Mouse (Mus musculus) brain, embryonic 14.5 days (tissue): Measurements from ENCODE around the gene Patz1. TPM values are rescaled to one million over a fixed set of nuclear protein-coding genes. Genes with fewer than 3 reads are reported as not detected.

Source experiments
- DNase-seq: peaks from one replicate; pipeline ENCODE4 v3.0.0-alpha.2; 2011; ENCODE audit warnings: low read depth
- CTCF ChIP-seq: fragments of 200-500 bp; IDR thresholded peaks from 2 replicates; pipeline ENCODE4 v1.5.1; 2012; ENCODE audit warnings: inconsistent platforms, mild to moderate bottlenecking, moderate library complexity, borderline replicate concordance; ENCODE audit not compliant: insufficient read depth, insufficient read length; ENCODE audit errors: extremely low read depth
- POLR2A ChIP-seq: fragments of 200-500 bp; IDR thresholded peaks from 2 replicates; pipeline ENCODE4 v1.6.1; 2012; ENCODE audit warnings: mild to moderate bottlenecking, inconsistent platforms, borderline replicate concordance; ENCODE audit not compliant: poor library complexity, insufficient read depth, insufficient read length, severe bottlenecking; ENCODE audit errors: extremely low read depth
- polyA plus RNA-seq: library from polyadenylated mRNA; depleted of rRNA; stranded (reverse); fragments of >200 nt; gene quantifications from 2 replicates; pipeline ENCODE4 v1.2.3, GENCODE M21; 2012

The Patz1 gene
- polyA plus RNA-seq, 1 experiment: 96.7 TPM

GRCm38 (mm10) chr11:3331756-3332642, 43.3 kb downstream of the Patz1 start:
- TF ChIP-seq CTCF (0 out of 2 replicates have a peak, but pooled peaks have one; percentile 11), POLR2A (peak; percentile 51; the same call in 1 of the 2 replicates)
- DNase-seq: peak; percentile 98

DNA sequence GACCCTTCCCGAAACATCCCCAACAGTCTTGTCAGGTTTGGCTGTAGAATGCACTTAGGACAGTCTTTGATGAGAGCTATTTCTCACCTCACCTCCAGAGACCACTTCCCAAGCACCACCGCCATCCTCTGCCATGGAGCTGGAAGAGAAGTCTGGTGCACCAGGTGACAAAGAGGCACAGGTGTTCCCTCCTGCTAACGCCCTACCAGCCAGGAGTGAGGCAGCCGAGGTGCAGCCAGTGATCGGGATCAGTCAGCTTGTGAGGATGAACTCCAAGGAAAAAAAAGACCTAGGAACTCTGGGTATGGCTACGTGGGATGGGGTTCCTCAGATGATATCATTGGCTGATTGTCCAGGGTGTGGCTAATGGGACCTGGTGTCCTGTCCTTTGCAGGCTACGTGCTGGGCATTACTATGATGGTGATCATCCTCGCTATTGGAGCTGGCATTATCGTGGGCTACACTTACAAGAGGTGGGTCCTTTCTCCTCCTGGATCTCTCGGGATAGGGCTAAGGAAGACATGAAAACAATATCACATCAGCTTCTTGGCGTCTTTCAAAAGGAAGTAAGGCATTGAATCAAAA, 44.5 kb downstream of the Patz1 start:
- no peak for TF ChIP-seq POLR2A
- TF ChIP-seq CTCF: no peak
- no peak for DNase-seq

- TF ChIP-seq CTCF: no peak
- no peak for TF ChIP-seq POLR2A
- DNase-seq: no peak
Observed at GRCm38 (mm10) chr11:3334141-3334710, 45.6 kb downstream of the Patz1 start.

DNA sequence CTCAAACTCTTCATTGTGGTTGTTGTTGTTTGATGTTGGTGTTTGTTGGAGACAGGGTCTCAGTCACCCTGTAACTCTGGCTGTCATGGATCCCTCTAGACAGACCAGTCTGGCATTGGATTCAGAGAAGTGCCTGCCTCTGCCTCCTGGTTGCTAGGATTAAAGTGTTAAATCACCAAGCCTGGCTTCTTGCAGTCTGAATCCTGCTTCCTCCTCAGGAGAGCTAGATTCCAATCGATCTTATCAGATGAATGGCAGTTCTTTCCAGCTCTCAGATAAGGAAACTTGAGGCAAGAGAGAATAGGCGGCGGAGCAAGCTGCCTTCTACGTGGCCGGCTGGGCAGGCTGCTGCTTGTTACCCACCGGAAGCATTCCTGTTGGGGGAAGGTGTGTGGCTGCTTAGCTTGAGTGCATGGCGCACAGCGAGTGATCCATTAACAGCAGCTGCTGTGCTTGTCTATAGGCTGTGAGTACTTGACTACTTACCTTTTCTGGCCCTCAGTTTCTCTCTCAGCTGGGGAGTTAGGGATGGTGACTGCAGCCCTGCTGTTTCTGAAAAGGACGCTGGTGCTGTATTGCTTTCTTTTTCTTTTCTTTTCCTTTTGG, 46.1 kb downstream of the Patz1 start:
- TF ChIP-seq CTCF: no peak
- TF ChIP-seq POLR2A: no peak
- DNase-seq: no peak

DNA sequence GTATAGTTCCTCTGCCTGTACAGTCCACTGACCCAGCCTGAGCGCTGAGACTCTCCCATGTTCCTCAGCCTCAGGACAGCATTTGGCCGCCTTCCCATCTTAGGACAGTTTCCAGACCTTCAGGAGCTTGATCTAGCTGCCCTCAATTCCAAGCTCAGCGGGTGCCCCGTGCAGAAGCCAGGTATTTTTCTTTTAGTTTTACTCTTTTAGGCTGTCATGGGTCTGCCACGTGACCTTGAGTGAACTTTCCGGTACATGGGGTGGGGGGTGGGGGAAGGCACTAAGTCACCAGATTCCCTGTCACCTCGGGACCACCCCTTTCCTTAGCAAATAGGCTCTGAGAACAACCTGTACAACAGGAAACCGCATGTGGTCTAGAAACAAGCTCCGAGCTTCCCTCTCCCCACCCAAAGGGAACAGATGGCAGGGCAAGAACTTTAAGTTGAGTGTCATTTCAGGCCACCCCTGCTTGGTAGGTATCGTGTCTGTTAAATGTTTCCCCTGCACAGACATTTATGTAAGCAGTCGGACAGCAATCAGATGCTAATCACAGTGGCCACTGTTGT, 47.1 kb downstream of the Patz1 start:
- no peak for DNase-seq
- TF ChIP-seq CTCF (no peak), POLR2A (no peak)

- no peak for TF ChIP-seq CTCF
- DNase-seq: no peak
Observed at GRCm38 (mm10) chr11:3336602-3337001, 47.9 kb downstream of the Patz1 start.

DNA sequence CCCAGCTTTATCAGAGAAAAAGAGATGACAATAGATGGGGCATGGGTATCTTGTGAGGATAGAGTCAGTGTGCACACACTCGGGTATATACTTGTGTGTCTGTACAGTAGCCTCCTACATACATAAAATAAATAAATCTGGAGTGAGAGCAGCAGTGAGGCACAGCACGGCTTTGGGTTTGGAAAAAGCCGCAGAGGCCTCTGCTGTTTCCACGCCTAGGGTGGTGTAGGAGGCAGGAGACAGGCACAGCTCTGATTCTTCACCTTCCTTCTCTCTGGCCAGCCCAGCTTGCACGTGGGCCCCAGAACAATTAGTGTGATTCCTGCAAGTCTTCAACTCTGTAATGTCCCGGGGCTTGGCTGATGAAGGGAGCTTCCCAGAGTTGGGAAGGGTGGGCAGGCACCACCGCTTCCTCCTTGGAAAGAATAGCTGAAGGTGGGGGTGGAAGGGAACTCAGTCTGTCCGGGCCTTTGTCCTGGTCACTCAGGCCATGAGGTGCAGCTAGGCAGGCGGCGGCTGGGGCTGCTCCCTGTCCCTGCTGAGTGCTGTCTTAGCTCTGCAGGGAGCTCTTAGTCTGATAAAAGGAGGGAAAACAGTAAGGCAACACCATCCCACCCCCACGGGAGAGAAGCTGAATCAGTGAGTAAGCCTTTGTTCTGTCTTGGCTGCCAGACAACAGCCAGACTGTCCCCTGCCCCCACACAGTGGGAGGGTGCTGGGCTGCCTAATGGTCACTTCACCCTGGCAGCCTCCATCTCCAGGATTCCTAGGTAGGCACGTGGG, 48.7 kb downstream of the Patz1 start:
- TF ChIP-seq CTCF (no peak), POLR2A (no peak)
- DNase-seq: peak; percentile 82

GRCm38 (mm10) chr11:3337961-3338360, 49.3 kb downstream of the Patz1 start:
- no peak for TF ChIP-seq CTCF
- no peak for TF ChIP-seq POLR2A

GRCm38 (mm10) chr11:3341476-3341875, 52.8 kb downstream of the Patz1 start:
- no peak for TF ChIP-seq POLR2A
- TF ChIP-seq CTCF: no peak
- DNase-seq: no peak

More at GRCm38 (mm10) chr11:3337961-3338360, 49.3 kb downstream of the Patz1 start:
- DNase-seq: no peak

DNA sequence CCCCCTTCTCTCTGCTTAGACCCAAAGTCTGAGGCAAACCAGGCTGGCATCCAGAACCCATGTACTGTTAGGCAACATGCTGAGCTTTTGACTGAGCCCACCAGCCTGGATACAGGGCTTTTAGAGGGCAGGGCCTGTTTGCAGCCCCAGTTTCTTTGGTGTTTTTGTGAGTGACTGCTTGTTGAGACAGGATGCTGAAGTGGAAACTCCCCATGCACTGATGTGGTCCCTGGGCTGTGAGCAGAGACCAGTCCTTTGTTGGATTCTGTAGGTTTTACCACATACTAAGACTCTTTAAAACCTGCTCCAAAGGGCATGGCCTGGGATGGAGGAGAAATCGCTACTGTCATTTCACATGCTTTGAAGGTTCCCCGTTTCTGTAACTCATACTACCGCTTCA, 56.2 kb downstream of the Patz1 start:
- DNase-seq: no peak

More for the DNA sequence above, 56.2 kb downstream of the Patz1 start:
- TF ChIP-seq CTCF (no peak), POLR2A (no peak)
